Mouse (Mus musculus) olfactory bulb, adult 2 months (tissue): ENCODE measurements around the gene Foxp1.

Experiments
- CTCF ChIP-seq: fragments of 200-500 bp; IDR thresholded peaks from 2 replicates; pipeline ENCODE4 v1.5.1; 2012; ENCODE audit warnings: low read depth, mild to moderate bottlenecking, low read length, moderate library complexity; ENCODE audit not compliant: insufficient read depth
- POLR2A ChIP-seq: fragments of 200-500 bp; IDR thresholded peaks from 2 replicates; pipeline ENCODE4 v1.6.1; 2012; ENCODE audit warnings: mild to moderate bottlenecking, low read depth, low read length, moderate library complexity; ENCODE audit not compliant: insufficient read depth

DNA sequence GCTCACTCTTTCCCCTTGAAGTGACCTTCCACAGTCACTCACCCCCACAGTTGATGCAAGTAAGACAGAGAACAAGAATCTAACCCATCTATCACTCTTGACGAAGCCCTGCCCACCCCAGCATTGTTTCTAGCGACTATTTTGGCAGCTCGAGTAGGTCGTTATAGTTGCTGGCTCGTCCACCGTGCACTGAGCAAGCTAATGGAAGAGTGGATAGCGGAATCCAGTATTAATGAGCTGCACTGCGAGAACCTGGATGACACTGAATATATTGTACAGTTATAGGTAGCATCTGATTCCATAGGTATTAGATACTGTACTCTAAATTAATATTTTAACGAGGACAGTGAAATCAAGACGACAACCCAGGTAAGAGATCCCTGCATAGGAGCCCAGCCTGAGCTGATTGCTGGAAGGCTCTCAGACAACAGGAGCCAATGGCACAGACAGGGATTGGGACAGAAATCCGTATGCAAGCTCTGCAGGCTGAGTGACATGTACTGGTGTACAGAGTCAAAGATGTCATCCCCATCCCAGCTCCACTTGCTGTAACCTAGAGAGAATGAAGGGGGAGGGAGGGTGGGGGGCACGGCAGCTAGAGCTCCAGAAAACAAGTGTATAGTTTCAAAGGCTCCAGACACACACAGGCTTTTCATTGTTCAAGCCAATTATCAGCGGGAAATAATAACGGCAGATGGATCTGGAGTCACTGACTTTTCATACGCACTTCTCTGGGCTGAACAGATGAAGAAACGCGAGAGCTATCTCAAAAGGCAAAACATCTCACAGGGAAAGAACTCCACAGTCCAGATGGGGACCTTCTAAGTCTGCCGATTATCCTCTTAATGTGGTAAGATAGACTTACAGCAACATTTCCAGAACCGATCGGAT is 254.1 kb downstream of the Foxp1 start:
- no peak for TF ChIP-seq POLR2A
- TF ChIP-seq CTCF: no peak
